Mouse (Mus musculus) layer of hippocampus, postnatal 14 days (tissue): Measurements from ENCODE around the gene Fryl. TPM values are rescaled to one million over a fixed set of nuclear protein-coding genes. Genes with fewer than 3 reads are reported as not detected.

Experiments
- DNase-seq, 2 experiments: peaks; one replicate each; pipeline ENCODE4 v3.0.0; 2021 to 2022; ENCODE audit warnings: low spot score in 2 of 2, mixed read lengths in 1 of 2
- total RNA-seq, 2 experiments: library from RNA; stranded (reverse); gene quantifications; 2 replicates each; pipeline ENCODE4 v1.2.3; 2021

The Fryl gene
- total RNA-seq, 2 experiments from 2014 or later, result 68.4 to 72.2 TPM

DNA sequence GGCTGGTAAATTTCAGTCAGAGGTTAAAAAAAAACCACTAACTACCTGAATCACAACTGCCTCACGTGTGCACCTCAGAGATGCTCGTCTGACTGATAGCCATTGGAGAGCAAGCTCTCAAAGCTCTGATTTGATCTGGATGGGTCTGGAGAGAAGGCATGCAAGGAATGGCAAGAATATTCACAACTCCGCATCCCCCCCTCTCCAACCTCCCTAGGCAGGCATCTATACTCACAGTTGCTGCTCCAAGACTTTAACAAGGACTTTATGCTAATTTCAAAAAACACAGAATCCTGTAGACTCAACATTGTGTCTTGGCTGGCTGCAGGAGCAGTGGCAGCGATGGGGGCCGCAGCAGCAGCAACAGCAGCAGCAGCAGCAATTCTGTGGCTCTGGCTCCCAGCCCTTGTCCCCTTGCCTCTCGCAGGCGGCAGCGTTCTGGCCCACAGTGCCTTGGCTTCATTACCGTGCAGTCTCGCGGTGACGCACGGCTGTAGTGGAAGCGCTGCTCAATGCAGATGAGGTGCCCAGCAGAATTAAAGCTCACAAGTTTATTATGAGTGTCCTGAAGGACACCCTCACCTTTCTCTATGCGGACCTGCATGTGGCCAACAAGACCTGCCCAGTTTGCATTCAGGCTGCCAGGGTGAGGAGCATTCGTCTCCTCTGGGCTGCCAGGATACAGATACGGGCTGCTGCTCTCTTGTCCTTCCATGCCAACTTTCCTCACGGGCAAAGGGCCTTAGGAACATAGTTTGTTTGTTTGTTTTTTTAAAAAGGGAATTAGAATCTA is 88.2 kb downstream of the Fryl start:
- peak in 1 of 2 experiments; percentile 42 for DNase-seq

GRCm38 (mm10) chr5:73163970-73164369 is 92.4 kb downstream of the Fryl start:
- DNase-seq, result no peak

- no peak for DNase-seq
These were observed 93.9 kb downstream of the Fryl start for GRCm38 (mm10) chr5:73162492-73162891.

DNA sequence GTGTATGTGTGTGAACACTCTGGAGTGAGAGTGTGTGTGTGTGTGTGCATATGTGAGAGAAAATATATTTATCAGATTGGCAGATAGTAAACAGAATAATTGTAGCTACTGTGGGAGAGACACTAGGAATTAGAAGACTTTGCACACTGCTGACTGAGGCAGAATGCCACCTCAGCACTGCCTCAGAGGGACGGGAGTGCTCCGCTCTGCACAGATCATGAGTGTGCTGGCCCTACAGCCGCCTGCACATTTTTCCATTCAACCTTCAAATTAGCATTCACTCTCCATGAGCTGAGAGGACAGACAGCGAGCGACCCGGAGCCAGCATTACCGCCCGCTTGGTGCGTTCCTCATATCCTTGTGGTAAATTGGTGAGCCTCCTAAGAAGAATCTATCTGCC is 96.0 kb downstream of the Fryl start:
- no peak for DNase-seq

GRCm38 (mm10) chr5:73157502-73157901 is 98.9 kb downstream of the Fryl start:
- DNase-seq, result no peak

GRCm38 (mm10) chr5:73157009-73157408 is 99.4 kb downstream of the Fryl start:
- DNase-seq, result no peak

- DNase-seq, result no peak
These were observed 100.0 kb downstream of the Fryl start for GRCm38 (mm10) chr5:73156226-73156926.

- no peak for DNase-seq
These were observed 102.5 kb downstream of the Fryl start for GRCm38 (mm10) chr5:73153802-73154465.

- DNase-seq, result no peak
These were observed 104.2 kb downstream of the Fryl start for GRCm38 (mm10) chr5:73152206-73152605.

DNA sequence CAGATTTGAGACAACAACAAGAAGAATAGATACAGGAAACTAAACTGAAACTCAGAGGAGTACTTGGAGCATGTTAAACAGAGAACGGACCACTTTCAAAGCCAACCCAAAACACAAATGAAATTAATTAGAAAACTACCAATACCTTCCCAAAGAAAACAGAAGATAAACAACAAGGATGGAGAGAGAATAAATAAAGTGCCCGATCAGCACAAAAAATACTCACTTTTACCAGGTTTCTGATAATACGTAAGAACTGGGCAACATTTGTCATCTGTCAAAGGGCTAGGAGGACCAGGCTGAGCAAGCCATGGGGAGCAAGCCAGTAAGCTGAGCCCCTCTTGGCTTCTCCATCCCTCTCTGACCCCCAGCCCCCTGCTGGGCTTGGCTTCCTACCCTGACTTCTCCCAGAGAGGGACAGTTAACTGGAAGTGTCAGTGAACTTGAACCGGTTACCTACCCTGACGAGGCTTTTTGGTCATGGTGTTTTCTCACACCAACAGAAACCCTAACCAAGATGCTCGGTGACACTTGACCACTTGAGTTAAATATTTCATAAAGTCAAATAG is 105.5 kb downstream of the Fryl start:
- DNase-seq, result no peak

- DNase-seq, result no peak
These were observed 111.4 kb downstream of the Fryl start for GRCm38 (mm10) chr5:73144987-73145386.

GRCm38 (mm10) chr5:73141712-73142111 is 114.7 kb downstream of the Fryl start:
- DNase-seq, result no peak

GRCm38 (mm10) chr5:73141161-73141560 is 115.3 kb downstream of the Fryl start:
- no peak for DNase-seq

- no peak for DNase-seq
These were observed 118.9 kb downstream of the Fryl start for GRCm38 (mm10) chr5:73137561-73137960.

DNA sequence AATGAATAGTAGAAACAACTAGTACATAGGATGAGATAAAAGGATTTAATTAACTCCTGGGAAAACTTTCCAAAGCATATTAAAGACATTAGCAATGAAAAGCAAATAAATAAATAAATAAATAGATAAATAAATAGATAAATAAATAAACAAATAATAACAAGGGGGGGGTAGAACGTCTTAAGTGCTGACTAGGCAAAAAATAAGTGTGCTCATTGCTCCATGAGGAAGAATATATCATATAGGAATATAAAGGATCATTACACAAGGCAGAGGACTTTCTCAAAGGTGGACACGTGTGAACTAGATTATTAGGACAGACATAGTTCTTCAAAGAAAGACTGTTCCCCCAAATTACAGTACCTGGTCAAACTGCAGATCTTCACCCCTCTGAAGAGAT is 120.5 kb downstream of the Fryl start:
- no peak for DNase-seq

GRCm38 (mm10) chr5:73135131-73135530 is 121.3 kb downstream of the Fryl start:
- DNase-seq, result no peak

GRCm38 (mm10) chr5:73133833-73134185 is 122.6 kb downstream of the Fryl start:
- peak; percentile 36 to 70 for DNase-seq

DNA sequence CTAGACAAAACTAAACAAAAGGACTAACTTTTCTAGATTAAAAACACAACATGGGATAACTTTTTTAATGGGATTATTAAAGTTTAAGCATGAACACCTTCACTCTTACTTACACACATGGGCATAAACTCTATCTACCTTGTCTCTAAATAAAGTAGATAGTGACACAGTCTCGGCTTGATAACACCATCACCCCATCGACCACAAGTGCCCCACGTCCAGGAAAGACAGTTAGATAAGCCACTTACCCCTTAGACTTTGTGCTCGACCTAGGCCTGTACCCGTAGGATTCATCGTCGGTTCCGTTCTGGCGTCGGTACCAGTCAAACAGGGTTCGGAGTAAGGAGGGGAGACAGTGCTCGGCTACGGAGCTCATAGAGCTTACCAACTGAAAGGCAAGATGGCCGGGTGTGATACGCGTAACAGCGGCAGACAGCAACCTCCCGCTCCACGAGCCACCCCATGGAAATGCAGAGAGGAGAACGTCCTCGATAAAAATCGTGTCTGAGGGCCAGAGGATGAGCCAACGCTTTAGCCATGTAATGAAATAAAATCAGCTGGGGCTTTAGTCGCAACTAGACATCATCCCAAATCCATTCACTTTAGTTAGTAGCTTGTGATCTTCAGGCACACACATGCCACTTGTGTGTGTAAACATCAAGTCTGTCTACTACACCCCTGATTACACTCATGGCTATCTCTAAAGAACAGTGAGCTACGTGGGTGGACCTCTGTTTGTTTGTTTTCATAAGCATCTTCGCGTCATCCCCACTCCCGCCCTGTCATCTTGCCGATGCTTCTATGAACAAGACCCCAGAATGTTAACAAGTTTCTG is 123.2 kb downstream of the Fryl start:
- DNase-seq, result no peak

DNA sequence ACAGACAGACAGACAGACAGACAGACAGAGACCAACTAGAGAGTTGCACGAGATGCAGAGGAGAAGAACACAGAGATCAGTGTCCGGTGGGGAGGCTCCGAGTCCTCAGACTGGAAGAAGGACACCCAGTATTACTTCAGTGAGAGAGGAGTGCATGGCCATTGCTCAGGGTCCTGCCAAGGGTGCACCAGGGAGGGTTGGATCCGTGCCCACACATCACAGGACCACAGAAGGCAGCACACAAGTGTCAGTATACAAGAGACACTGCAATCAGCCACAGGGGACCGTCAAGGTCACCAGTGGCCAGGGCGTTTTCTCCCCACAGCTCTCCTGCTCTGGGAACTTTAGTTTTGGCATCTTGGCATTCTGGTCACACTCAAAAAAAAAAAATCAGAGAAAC is 125.4 kb downstream of the Fryl start:
- no peak for DNase-seq

- peak; percentile 19 to 41 for DNase-seq
These were observed 126.5 kb downstream of the Fryl start for GRCm38 (mm10) chr5:73129871-73130270.
